Mouse (Mus musculus): ENCODE data around the gene Gm27179.
"Not testable (repeated sequence)": the region's sequence is repeated elsewhere in the genome, so short reads cannot be mapped to it uniquely, and the experiment has no call there.

Gene Gm27179

GRCm38 (mm10) chr14:69512449-69512848 is at the start of gene Gm27179:
TSS of gene Gm27179 (minus strand) at chr14:69512549.
- in situ Hi-C loops (cut with MboI; ENCODE audit: low pct_unique_long_range_greater_than_20kb in 1 of 2, low sequenced_read_pairs in 2 of 2, unreplicated experiment in 1 of 2): not testable (repeated sequence)

DNA sequence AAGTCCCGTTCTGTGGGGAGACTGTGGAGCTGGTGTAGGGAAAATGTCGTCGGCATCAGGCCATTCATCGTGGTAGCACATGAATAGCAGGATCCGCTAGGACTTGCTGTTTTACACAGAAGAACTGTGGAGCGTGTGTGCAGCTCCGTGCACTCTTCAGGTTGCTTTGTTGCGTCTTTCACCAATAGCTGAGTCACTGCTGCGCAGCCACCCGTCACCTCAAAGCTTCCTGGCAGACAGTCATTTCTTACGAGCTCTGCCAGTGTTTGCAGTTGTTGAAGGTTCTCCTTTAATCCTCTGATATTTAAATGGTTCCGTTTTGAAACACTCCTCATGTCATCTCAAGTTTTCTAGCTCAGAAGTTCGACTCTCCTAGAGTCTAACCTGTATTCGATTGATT is 45.2 kb upstream of the Gm27179 start:
- in situ Hi-C loops (cut with MboI; ENCODE audit: low pct_unique_long_range_greater_than_20kb in 1 of 2, low sequenced_read_pairs in 2 of 2, unreplicated experiment in 1 of 2): not testable (repeated sequence)

- in situ Hi-C loops (cut with MboI; ENCODE audit: low pct_unique_long_range_greater_than_20kb in 1 of 2, low sequenced_read_pairs in 2 of 2, unreplicated experiment in 1 of 2): not testable (repeated sequence)
Measured at GRCm38 (mm10) chr14:69556820-69557219, 44.5 kb upstream of the Gm27179 start.

- in situ Hi-C loops (cut with MboI; ENCODE audit: low pct_unique_long_range_greater_than_20kb in 1 of 2, low sequenced_read_pairs in 2 of 2, unreplicated experiment in 1 of 2): not testable (repeated sequence)
Measured at GRCm38 (mm10) chr14:69555110-69555831, 42.9 kb upstream of the Gm27179 start, which contains the start of gene Entpd4b. TSS of gene Entpd4b (plus strand) at chr14:69555424.

DNA sequence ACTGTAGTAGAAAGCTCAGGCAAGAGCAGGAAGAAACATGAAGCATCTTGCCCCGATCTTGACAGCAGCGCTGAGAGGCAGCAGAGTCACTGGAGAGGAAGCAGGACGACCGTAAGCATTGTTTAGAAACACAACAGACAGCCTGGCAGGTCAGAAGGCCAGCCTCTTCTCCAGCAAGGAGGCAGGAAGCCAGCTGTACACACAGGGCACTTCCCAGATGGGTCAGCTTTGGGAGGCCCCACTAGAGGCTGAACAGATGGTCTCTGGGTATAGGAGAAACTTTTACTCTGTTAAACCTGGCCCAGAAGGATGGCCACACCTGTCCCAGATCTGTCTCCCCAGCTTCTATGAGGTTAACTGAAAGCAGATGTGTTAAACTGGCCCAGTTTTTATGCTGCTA is 35.0 kb upstream of the Gm27179 start:
- in situ Hi-C loops (cut with MboI; ENCODE audit: low pct_unique_long_range_greater_than_20kb in 1 of 2, low sequenced_read_pairs in 2 of 2, unreplicated experiment in 1 of 2): not testable (repeated sequence)

GRCm38 (mm10) chr14:69545052-69545451 is 32.7 kb upstream of the Gm27179 start:
- in situ Hi-C loops (cut with MboI; ENCODE audit: low pct_unique_long_range_greater_than_20kb in 1 of 2, low sequenced_read_pairs in 2 of 2, unreplicated experiment in 1 of 2): not testable (repeated sequence)

DNA sequence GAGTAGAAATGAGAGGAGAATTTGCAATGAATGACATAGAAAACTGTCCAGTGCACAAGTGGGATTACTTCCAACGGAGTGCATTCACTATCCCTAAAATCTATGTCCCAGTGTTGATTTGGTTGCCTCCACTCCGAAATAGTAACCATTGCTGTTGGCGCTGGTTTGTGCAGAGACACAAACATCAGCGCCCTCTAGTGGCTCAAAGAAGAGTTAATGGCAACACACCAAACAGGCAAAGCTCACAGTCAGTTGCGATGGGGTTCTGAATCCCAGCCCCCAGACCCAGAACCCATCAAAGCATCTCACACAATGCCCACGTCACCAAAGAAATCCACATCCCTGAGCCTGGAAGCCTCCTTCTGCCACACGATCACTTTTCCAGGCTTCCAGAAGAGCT is 31.7 kb upstream of the Gm27179 start:
- in situ Hi-C loops (cut with MboI; ENCODE audit: low pct_unique_long_range_greater_than_20kb in 1 of 2, low sequenced_read_pairs in 2 of 2, unreplicated experiment in 1 of 2): not testable (repeated sequence)

DNA sequence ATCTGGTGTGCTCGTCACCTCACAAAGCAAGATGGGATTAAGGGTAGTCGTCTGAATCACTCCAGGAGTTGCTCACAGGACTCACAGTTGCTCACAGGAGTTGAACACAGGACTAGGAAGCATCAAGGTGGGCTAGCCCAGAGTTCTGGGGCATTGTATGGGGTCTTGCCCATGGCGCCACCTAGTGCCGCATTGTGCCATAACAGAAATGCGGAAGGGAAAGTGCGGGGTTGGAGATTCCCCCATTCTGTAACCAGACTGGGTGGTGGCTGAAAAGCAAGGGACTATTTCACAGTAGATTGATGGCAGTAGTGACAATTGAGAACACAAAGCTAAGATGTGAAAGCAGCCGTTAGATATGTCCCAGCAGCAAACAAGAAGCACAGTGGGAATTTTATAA is 30.3 kb upstream of the Gm27179 start:
- in situ Hi-C loops (cut with MboI; ENCODE audit: low pct_unique_long_range_greater_than_20kb in 1 of 2, low sequenced_read_pairs in 2 of 2, unreplicated experiment in 1 of 2): not testable (repeated sequence)

- in situ Hi-C loops (cut with MboI; ENCODE audit: low pct_unique_long_range_greater_than_20kb in 1 of 2, low sequenced_read_pairs in 2 of 2, unreplicated experiment in 1 of 2): not testable (repeated sequence)
Measured at GRCm38 (mm10) chr14:69540113-69540512, 27.8 kb upstream of the Gm27179 start.

- in situ Hi-C loops (cut with MboI; ENCODE audit: low pct_unique_long_range_greater_than_20kb in 1 of 2, low sequenced_read_pairs in 2 of 2, unreplicated experiment in 1 of 2): not testable (repeated sequence)
Measured at GRCm38 (mm10) chr14:69536539-69536938, 24.2 kb upstream of the Gm27179 start.

GRCm38 (mm10) chr14:69526202-69526601 is 13.9 kb upstream of the Gm27179 start:
- in situ Hi-C loops (cut with MboI; ENCODE audit: low pct_unique_long_range_greater_than_20kb in 1 of 2, low sequenced_read_pairs in 2 of 2, unreplicated experiment in 1 of 2): not testable (repeated sequence)

- in situ Hi-C loops (cut with MboI; ENCODE audit: low pct_unique_long_range_greater_than_20kb in 1 of 2, low sequenced_read_pairs in 2 of 2, unreplicated experiment in 1 of 2): not testable (repeated sequence)
Measured at GRCm38 (mm10) chr14:69523001-69523400, 10.7 kb upstream of the Gm27179 start.

- in situ Hi-C loops (cut with MboI; ENCODE audit: low pct_unique_long_range_greater_than_20kb in 1 of 2, low sequenced_read_pairs in 2 of 2, unreplicated experiment in 1 of 2): not testable (repeated sequence)
Measured at GRCm38 (mm10) chr14:69520810-69521209, 8.5 kb upstream of the Gm27179 start.

- in situ Hi-C loops (cut with MboI; ENCODE audit: low pct_unique_long_range_greater_than_20kb in 1 of 2, low sequenced_read_pairs in 2 of 2, unreplicated experiment in 1 of 2): not testable (repeated sequence)
Measured at GRCm38 (mm10) chr14:69507000-69507399, 5.3 kb downstream of the Gm27179 start.

DNA sequence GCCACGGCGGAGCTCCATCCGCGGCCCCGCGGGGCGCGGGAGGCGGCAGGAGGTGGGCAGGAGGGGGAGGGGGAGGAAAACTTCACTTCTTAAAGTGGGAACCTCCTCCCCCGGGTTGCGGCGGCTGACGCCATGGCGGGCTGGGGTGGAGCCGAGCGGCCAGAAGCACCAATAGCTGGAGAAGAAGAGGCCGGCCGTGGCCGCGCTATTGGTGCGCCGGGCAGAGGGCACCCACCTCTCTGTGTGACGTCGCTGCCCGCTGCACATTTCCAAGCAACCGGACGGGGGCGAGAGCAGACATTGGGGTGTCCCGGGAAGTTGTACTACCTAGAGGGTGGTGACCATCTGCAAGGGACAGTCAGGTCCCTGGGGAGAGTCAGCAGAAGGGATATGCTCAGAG is 9.2 kb downstream of the Gm27179 start, which contains the start of gene Gm16867:
Gene Gm16867 (minus strand): TSS at position 189 of the 400 bp plus-strand sequence.
- in situ Hi-C loops (cut with MboI; ENCODE audit: low pct_unique_long_range_greater_than_20kb in 1 of 2, low sequenced_read_pairs in 2 of 2, unreplicated experiment in 1 of 2): not testable (repeated sequence)

DNA sequence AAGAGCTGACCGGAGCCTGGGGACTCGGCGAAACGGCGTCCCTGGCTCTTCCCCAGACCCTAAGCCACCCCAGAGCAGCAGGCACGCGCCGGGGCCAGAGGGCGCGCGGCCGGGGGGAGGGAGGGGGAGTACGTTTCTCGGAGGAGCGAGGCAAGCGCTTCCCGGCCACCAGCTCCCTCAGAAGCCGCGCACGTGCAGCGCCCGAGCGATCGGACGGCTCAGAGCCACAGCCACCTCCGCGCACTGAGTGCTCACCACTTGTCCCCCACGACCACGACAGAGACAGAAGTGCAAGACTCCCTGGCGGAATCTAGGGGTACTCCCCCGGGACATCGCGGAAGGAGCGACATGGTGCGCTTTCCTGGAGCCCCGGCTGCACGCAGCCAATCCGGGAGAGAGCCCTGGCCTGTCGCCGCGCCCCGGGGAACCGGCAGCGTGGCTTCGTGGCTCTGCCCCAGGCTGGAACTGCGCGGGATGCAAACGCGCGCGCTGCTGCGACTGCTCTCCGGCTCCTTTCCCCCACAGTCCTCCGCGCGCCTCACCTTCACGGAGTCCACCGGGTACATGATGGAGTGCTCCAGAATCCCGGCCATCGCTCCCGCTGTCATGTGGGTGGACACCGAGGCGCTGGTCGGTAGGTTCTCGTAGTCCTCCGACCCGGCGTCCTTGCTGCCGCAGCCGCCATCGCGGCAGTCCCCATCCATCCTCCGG is 9.8 kb downstream of the Gm27179 start:
- in situ Hi-C loops (cut with MboI; ENCODE audit: low pct_unique_long_range_greater_than_20kb in 1 of 2, low sequenced_read_pairs in 2 of 2, unreplicated experiment in 1 of 2): not testable (repeated sequence)

DNA sequence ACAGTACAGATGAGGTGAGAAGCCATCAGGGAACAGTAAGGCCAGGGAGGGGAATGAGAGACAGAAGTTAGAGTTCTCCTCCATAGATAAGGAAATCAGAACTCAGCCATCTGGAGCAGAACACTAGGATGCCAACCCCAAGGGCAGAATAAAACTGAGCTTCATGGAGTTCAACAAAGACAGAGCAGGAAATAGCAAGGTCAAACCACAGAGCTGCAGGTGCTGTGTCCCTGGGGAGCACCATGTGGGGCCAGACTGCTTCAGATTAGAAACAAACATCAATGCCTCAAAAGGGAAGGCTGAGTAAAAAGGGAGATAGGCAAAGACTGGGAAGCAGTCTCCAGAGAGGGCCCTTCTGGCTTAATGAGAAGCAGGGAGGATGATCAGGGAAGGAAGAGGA is 16.1 kb downstream of the Gm27179 start:
- in situ Hi-C loops (cut with MboI; ENCODE audit: low pct_unique_long_range_greater_than_20kb in 1 of 2, low sequenced_read_pairs in 2 of 2, unreplicated experiment in 1 of 2): not testable (repeated sequence)

DNA sequence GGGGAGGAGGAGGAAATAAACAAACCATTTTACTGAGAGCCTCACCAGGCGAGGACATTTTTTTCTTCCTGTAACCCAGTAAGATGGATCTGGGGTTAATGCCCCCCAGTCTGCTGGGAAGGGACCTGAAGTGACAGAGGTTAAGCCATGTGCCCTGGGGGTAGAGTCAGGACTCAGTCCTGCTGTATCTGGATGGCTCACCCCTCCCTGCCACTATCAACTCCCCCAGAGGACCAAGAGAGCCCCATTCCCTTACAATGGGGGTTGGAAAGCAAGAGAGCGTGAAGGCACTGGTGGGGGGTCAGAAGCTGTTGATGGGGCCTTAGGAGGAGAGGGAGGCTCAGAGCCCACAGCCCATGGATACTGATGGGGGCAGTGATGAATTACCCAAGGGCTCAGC is 17.4 kb downstream of the Gm27179 start:
- in situ Hi-C loops (cut with MboI; ENCODE audit: low pct_unique_long_range_greater_than_20kb in 1 of 2, low sequenced_read_pairs in 2 of 2, unreplicated experiment in 1 of 2): not testable (repeated sequence)

- in situ Hi-C loops (cut with MboI; ENCODE audit: low pct_unique_long_range_greater_than_20kb in 1 of 2, low sequenced_read_pairs in 2 of 2, unreplicated experiment in 1 of 2): not testable (repeated sequence)
Measured at GRCm38 (mm10) chr14:69494522-69494921, 17.8 kb downstream of the Gm27179 start.

- in situ Hi-C loops (cut with MboI; ENCODE audit: low pct_unique_long_range_greater_than_20kb in 1 of 2, low sequenced_read_pairs in 2 of 2, unreplicated experiment in 1 of 2): not testable (repeated sequence)
Measured at GRCm38 (mm10) chr14:69488001-69488400, 24.3 kb downstream of the Gm27179 start.
